In genomic region chr5:140389647-140390046, GRCm38 (mm10) we compare ENCODE assay signal across 8 mouse cellular contexts. TPM values are rescaled to one million over a fixed set of nuclear protein-coding genes. Genes with fewer than 3 reads are reported as not detected.
DNase-seq lines count a peak whose midpoint lies in the region; ATAC-seq and TF ChIP-seq lines count a peak whose summit lies in the region.

No protein-coding gene starts in this region.

- H3K4me3 ChIP-seq in heart, embryonic 13.5 days: peak overlapping the region; percentile 65
- peak overlapping the region; percentile 28 to 94; a peak in 3 of 4 replicates for H3K4me3 ChIP-seq in ES-E14 (ENCODE audit: insufficient read depth in 1 of 2, low read depth in 1 of 2, low read length in 2 of 2, poor library complexity in 1 of 2, severe bottlenecking in 1 of 2)
- H3K4me3 ChIP-seq in hindbrain, embryonic 11.5 days (ENCODE audit: low read depth, low read length): peak overlapping the region; percentile 74
- H3K4me3 ChIP-seq in midbrain, embryonic 11.5 days (ENCODE audit: low read depth, low read length): peak overlapping the region; percentile 67

- H3K27ac ChIP-seq in heart, embryonic 13.5 days (replicated peaks): no peak overlapping the region
- H3K27ac ChIP-seq in ES-E14 (ENCODE audit: insufficient read depth, low read depth, low read length, poor library complexity, severe bottlenecking): no peak overlapping the region
- H3K27ac ChIP-seq in hindbrain, embryonic 11.5 days (ENCODE audit: low read depth, low read length): no peak overlapping the region
- no peak overlapping the region for H3K27ac ChIP-seq in midbrain, embryonic 11.5 days (ENCODE audit: low read depth, low read length)

- no peaks in the 10 kb centered on the region for H3K27me3 ChIP-seq in heart, embryonic 13.5 days (replicated peaks)
- H3K27me3 ChIP-seq in hindbrain, embryonic 11.5 days (ENCODE audit: control insufficient read depth, insufficient read depth, low read length): no peaks in the 10 kb centered on the region
- H3K27me3 ChIP-seq in midbrain, embryonic 11.5 days (ENCODE audit: control insufficient read depth, insufficient read depth, low read length): no peaks in the 10 kb centered on the region

- H3K36me3 ChIP-seq in heart, embryonic 13.5 days: no peaks in the 10 kb centered on the region
- no peaks in the 10 kb centered on the region for H3K36me3 ChIP-seq in ES-E14 (ENCODE audit: control insufficient read depth, insufficient read depth, low read length, poor library complexity, severe bottlenecking)
- H3K36me3 ChIP-seq in hindbrain, embryonic 11.5 days (ENCODE audit: control insufficient read depth, insufficient read depth, low read length): no peaks in the 10 kb centered on the region
- no peaks in the 10 kb centered on the region for H3K36me3 ChIP-seq in midbrain, embryonic 11.5 days (ENCODE audit: control insufficient read depth, insufficient read depth, low read length)

- WGBS in heart, embryonic 13.5 days: 48% methylated on average over 3 of the region's 3 CpGs
- WGBS in hindbrain, embryonic 11.5 days: 59% methylated on average over 3 of the region's 3 CpGs
- 70% methylated on average over 3 of the region's 3 CpGs for WGBS in midbrain, embryonic 11.5 days

- in situ Hi-C loops in ES-E14 (cut with MboI; ENCODE audit: low sequenced_read_pairs in 2 of 2, unreplicated experiment in 2 of 2): no loop called here

- no peak for ATAC-seq in heart, embryonic 13.5 days (ENCODE audit: extremely low read depth, insufficient number of reproducible peaks, low FRiP score, low TSS enrichment)
- ATAC-seq in hindbrain, embryonic 11.5 days (ENCODE audit: low FRiP score): peak; percentile 34; the same call in 1 of the 2 replicates
- ATAC-seq in midbrain, embryonic 11.5 days (ENCODE audit: low FRiP score): no peak

- no peak for DNase-seq in heart, adult 18-20 months
- DNase-seq in ES-E14 (ENCODE audit: low read depth, low spot score): no peak
- DNase-seq in hindbrain, embryonic 11.5 days (ENCODE audit: low spot score): no peak
- no peak for DNase-seq in midbrain, embryonic 11.5 days (ENCODE audit: low spot score, missing footprints)
- DNase-seq in ovary, adult 18-20 months (ENCODE audit: low spot score): no peak
- DNase-seq in embryo, embryonic 10.5 days (ENCODE audit: low spot score): no peak
- DNase-seq in cerebellum, adult 9-10 months: no peak

- peak overlapping the region; percentile 98 for H3K4me2 ChIP-seq in heart, embryonic 13.5 days
- peak overlapping the region; percentile 65 for H3K4me2 ChIP-seq in hindbrain, embryonic 11.5 days (replicated peaks; ENCODE audit: low read depth, low read length)
- peak overlapping the region; percentile 82 for H3K4me2 ChIP-seq in midbrain, embryonic 11.5 days

- H3K9me3 ChIP-seq in heart, embryonic 13.5 days: no peaks in the 10 kb centered on the region
- no peaks in the 10 kb centered on the region for H3K9me3 ChIP-seq in ES-E14 (ENCODE audit: control insufficient read depth, insufficient read depth, low read depth, low read length)
- no peaks in the 10 kb centered on the region for H3K9me3 ChIP-seq in hindbrain, embryonic 11.5 days (ENCODE audit: control insufficient read depth, low read length)
- no peaks in the 10 kb centered on the region for H3K9me3 ChIP-seq in midbrain, embryonic 11.5 days (ENCODE audit: control insufficient read depth, low read length)

- peak overlapping the region; percentile 73 for H3K9ac ChIP-seq in heart, embryonic 13.5 days
- H3K9ac ChIP-seq in ES-E14 (ENCODE audit: insufficient read depth, low read depth, low read length, poor library complexity, severe bottlenecking): peak overlapping the region; percentile 64
- H3K9ac ChIP-seq in hindbrain, embryonic 11.5 days (ENCODE audit: low read depth, low read length): no peak overlapping the region
- H3K9ac ChIP-seq in midbrain, embryonic 11.5 days (ENCODE audit: low read length): peak overlapping the region; percentile 41; the same call in 1 of the 2 replicates

- H3K4me1 ChIP-seq in heart, embryonic 13.5 days: peaks cover 17% of the 10 kb centered on the region
- H3K4me1 ChIP-seq in ES-E14 (ENCODE audit: control insufficient read depth in 2 of 2, insufficient read depth in 2 of 2, low read length in 2 of 2, poor library complexity in 1 of 2): peaks cover 0 to 3% of the 10 kb centered on the region in 2 experiments; a peak in 2 of 4 replicates
- H3K4me1 ChIP-seq in hindbrain, embryonic 11.5 days (replicated peaks; ENCODE audit: control insufficient read depth, insufficient read depth, low read length): peaks cover 6% of the 10 kb centered on the region
- H3K4me1 ChIP-seq in midbrain, embryonic 11.5 days (ENCODE audit: control insufficient read depth, insufficient read depth, low read length): peaks cover 7% of the 10 kb centered on the region

TF ChIP-seq in ES-E14, 5 proteins besides CTCF, POLR2A, EP300 and RAD21:
- TF ChIP-seq ZC3H11A (IDR thresholded peaks at IDR 0.05; ENCODE audit: borderline replicate concordance, low read depth, low read length) (no peak), ZNF384 (IDR thresholded peaks at IDR 0.05; ENCODE audit: low read depth, low read length) (no peak), MAFK (IDR thresholded peaks at IDR 0.05; ENCODE audit: insufficient read depth, low read depth, low read length) (no peak), CHD2 (IDR thresholded peaks at IDR 0.05; ENCODE audit: low read depth, low read length) (no peak), HCFC1 (IDR thresholded peaks at IDR 0.05; ENCODE audit: borderline replicate concordance, insufficient read depth, low read length) (no peak)

RNA-seq across cellular contexts. Expression of gene Snx8, which starts 0.6 kb away (rescaled TPM):
- polyA plus RNA-seq in heart, embryonic 13.5 days (2015; fragmentation: Nextera tagmentation; extraction: Ambion mirVana): 15.0 and 16.1 TPM in 2 replicates
- total RNA-seq in heart, adult 18-20 months (2021): 10 to 100 TPM; 15.3 to 17.3 TPM
- total RNA-seq in ES-E14 (2012; rRNA removed): 27.9 and 41.4 TPM in 2 replicates
- 5.4 and 7.4 TPM in 2 replicates for polyA plus RNA-seq in hindbrain, embryonic 11.5 days (2014; fragmentation: Nextera tagmentation; extraction: Ambion mirVana)
- polyA plus RNA-seq in midbrain, embryonic 11.5 days (2014; fragmentation: Nextera tagmentation; extraction: Ambion mirVana): 7.4 and 9.9 TPM in 2 replicates

RNA-seq across cellular contexts. Expression of gene Eif3b, which starts 29.5 kb away (rescaled TPM):
- 80.5 and 82.6 TPM in 2 replicates for polyA plus RNA-seq in heart, embryonic 13.5 days (2015; fragmentation: Nextera tagmentation; extraction: Ambion mirVana)
- total RNA-seq in heart, adult 18-20 months (2021): 10 to 100 TPM; 97.4 to 97.6 TPM
- 196 and 273 TPM in 2 replicates for total RNA-seq in ES-E14 (2012; rRNA removed)
- polyA plus RNA-seq in hindbrain, embryonic 11.5 days (2014; fragmentation: Nextera tagmentation; extraction: Ambion mirVana): 168 and 182 TPM in 2 replicates
- polyA plus RNA-seq in midbrain, embryonic 11.5 days (2014; fragmentation: Nextera tagmentation; extraction: Ambion mirVana): 163 and 166 TPM in 2 replicates

RNA-seq across cellular contexts. Expression of gene Gm4869, which starts 55.8 kb away (rescaled TPM):
- polyA plus RNA-seq in heart, embryonic 13.5 days (2015; fragmentation: Nextera tagmentation; extraction: Ambion mirVana): 0.07 and 0.08 TPM in 2 replicates
- total RNA-seq in heart, adult 18-20 months (2021): not detected
- 0.05 and 0.13 TPM in 2 replicates for total RNA-seq in ES-E14 (2012; rRNA removed)
- 0.08 TPM in 1 of 2 replicates, not detected in the other for polyA plus RNA-seq in hindbrain, embryonic 11.5 days (2014; fragmentation: Nextera tagmentation; extraction: Ambion mirVana)
- polyA plus RNA-seq in midbrain, embryonic 11.5 days (2014; fragmentation: Nextera tagmentation; extraction: Ambion mirVana): not detected in 2 replicates

RNA-seq across cellular contexts. Expression of gene Mrm2, which starts 57.9 kb away (rescaled TPM):
- 14.7 and 15.1 TPM in 2 replicates for polyA plus RNA-seq in heart, embryonic 13.5 days (2015; fragmentation: Nextera tagmentation; extraction: Ambion mirVana)
- 10 to 100 TPM; 13.7 to 14.4 TPM for total RNA-seq in heart, adult 18-20 months (2021)
- 12.3 and 14.6 TPM in 2 replicates for total RNA-seq in ES-E14 (2012; rRNA removed)
- 21.9 and 22.0 TPM in 2 replicates for polyA plus RNA-seq in hindbrain, embryonic 11.5 days (2014; fragmentation: Nextera tagmentation; extraction: Ambion mirVana)
- 21.4 and 22.4 TPM in 2 replicates for polyA plus RNA-seq in midbrain, embryonic 11.5 days (2014; fragmentation: Nextera tagmentation; extraction: Ambion mirVana)
